Mouse (Mus musculus): ENCODE data around the gene Pramef20. TPM values are rescaled to one million over a fixed set of nuclear protein-coding genes. Genes with fewer than 3 reads are reported as not detected.

Pramef20 gene
- polyA plus RNA-seq, 1 experiment from 2014 or later, result not detected

Other genes with a start within 250 kb of the Pramef20 start
- not detected in 2 replicates for gene Oog3, start 215.3 kb downstream of the Pramef20 start, polyA plus RNA-seq (2015; fragmentation: Nextera tagmentation; extraction: Ambion mirVana)
- gene Oog2, start 187.2 kb downstream of the Pramef20 start, polyA plus RNA-seq (2015; fragmentation: Nextera tagmentation; extraction: Ambion mirVana), result not detected in 2 replicates
- gene C87977, start 164.6 kb downstream of the Pramef20 start, polyA plus RNA-seq (2015; fragmentation: Nextera tagmentation; extraction: Ambion mirVana), result not detected in 2 replicates
- gene Pramel5, start 97.4 kb downstream of the Pramef20 start, polyA plus RNA-seq (2015; fragmentation: Nextera tagmentation; extraction: Ambion mirVana), result not detected in 2 replicates
- gene Gm13128, start 47.7 kb downstream of the Pramef20 start, polyA plus RNA-seq (2015; fragmentation: Nextera tagmentation; extraction: Ambion mirVana), result not detected in 2 replicates
- not detected in 2 replicates for gene Gm13119, start 20.0 kb downstream of the Pramef20 start, polyA plus RNA-seq (2015; fragmentation: Nextera tagmentation; extraction: Ambion mirVana)
- 0.41 and 0.76 TPM in 2 replicates for gene Pramef12, start 30.5 kb upstream of the Pramef20 start, polyA plus RNA-seq (2015; fragmentation: Nextera tagmentation; extraction: Ambion mirVana)
- gene 1700012P22Rik, start 60.8 kb upstream of the Pramef20 start, polyA plus RNA-seq (2015; fragmentation: Nextera tagmentation; extraction: Ambion mirVana), result not detected in 2 replicates
- gene Gm9944, start 75.4 kb upstream of the Pramef20 start, polyA plus RNA-seq (2015; fragmentation: Nextera tagmentation; extraction: Ambion mirVana), result not detected in 2 replicates
- gene Aadacl3, start 85.8 kb upstream of the Pramef20 start, polyA plus RNA-seq (2015; fragmentation: Nextera tagmentation; extraction: Ambion mirVana), result not detected in 2 replicates
- gene 9430007A20Rik, start 141.9 kb upstream of the Pramef20 start, polyA plus RNA-seq (2015; fragmentation: Nextera tagmentation; extraction: Ambion mirVana), result not detected in 2 replicates
- gene Gm13124, start 187.2 kb upstream of the Pramef20 start, polyA plus RNA-seq (2015; fragmentation: Nextera tagmentation; extraction: Ambion mirVana), result not detected in 2 replicates
- not detected in 2 replicates for gene Aadacl4, start 235.8 kb upstream of the Pramef20 start, polyA plus RNA-seq (2015; fragmentation: Nextera tagmentation; extraction: Ambion mirVana)